Mouse (Mus musculus) adrenal gland, adult (tissue): ENCODE measurements at regions not wholly inside any gene's neighbourhood (a gene's known extent, or its start where the extent isn't known, plus 50 kb on each side); places are given as distances from the start of the nearest gene placed in this dataset.

Experiments
- DNase-seq, 2 experiments: peaks; one replicate each; pipeline ENCODE4 v3.0.0; 2022 to 2023; ENCODE audit warnings: low spot score in 1 of 2; ENCODE audit not compliant: inconsistent age in 2 of 2

GRCm38 (mm10) chr1:186173472-186174014, 56.4 kb upstream of the Lyplal1 start:
- DNase-seq: no peak

- no peak for DNase-seq
These were observed 54.6 kb upstream of the Lyplal1 start for GRCm38 (mm10) chr1:186171691-186172090.
